Mouse (Mus musculus) heart, postnatal 0 days (tissue): ENCODE data around the gene Mthfd2.

ENCODE experiments used
- CTCF ChIP-seq: IDR thresholded peaks from 2 replicates; pipeline ENCODE4 v1.5.1; 2016; ENCODE audit warnings: antibody characterized with exemption, control low read depth, low read depth
- EP300 ChIP-seq: IDR thresholded peaks from 2 replicates; pipeline ENCODE4 v1.6.1; 2016; ENCODE audit warnings: antibody characterized with exemption, low read depth

- no peak for TF ChIP-seq CTCF
- no peak for TF ChIP-seq EP300
Measured at GRCm38 (mm10) chr6:83315293-83315692, 10.4 kb downstream of the Mthfd2 start.
